Mouse (Mus musculus) liver, embryonic 14.5 days (tissue): ENCODE measurements around the gene Tmem132a.

Experiments used
- CTCF ChIP-seq: IDR thresholded peaks from 2 replicates; pipeline ENCODE4 v1.5.1; 2016; ENCODE audit warnings: antibody characterized with exemption, low read depth, control low read depth
- EP300 ChIP-seq: IDR thresholded peaks from 2 replicates; pipeline ENCODE4 v1.6.1; 2016; ENCODE audit warnings: antibody characterized with exemption, low read depth

DNA sequence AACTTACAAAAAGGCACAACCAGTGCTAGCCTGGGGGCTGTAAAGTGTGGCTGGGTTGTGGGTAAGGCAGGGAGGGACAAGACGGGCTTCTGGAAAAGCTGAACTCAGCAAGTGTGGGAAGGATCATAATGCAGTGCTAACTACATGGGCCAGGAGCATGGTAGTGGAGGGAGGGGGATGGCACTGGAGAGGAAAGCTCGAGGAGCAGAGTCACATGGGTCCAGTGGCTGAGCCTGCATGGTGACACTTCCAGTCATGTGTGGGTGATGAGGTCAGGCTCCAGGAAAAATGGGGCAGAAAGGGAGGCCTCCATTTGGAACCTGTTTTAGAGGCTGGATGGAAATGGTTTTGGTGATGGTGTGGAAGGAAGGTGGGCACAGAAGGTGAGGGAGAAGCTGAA, 13.2 kb downstream of the Tmem132a start:
- TF ChIP-seq CTCF (no peak), EP300 (no peak)
